Mouse (Mus musculus): ENCODE results near the gene Csrnp3. TPM values are rescaled to one million over a fixed set of nuclear protein-coding genes. Genes with fewer than 3 reads are reported as not detected.

The Csrnp3 gene
- polyA plus RNA-seq, 1 experiment from 2014 or later = 1.2 TPM

- H3K27ac ChIP-seq (ENCODE audit: low read length) = no peak overlapping the region
- peak overlapping the region; percentile 44 for H3K4me2 ChIP-seq (ENCODE audit: low read depth, low read length)
- no peaks in the 10 kb centered on the region for H3K27me3 ChIP-seq (ENCODE audit: control insufficient read depth, insufficient read depth, low read length)
- no peak overlapping the region for H3K4me3 ChIP-seq (ENCODE audit: low read length)
- no peaks in the 10 kb centered on the region for H3K36me3 ChIP-seq (ENCODE audit: control insufficient read depth, insufficient read depth)
- no peak for ATAC-seq (replicated peaks; ENCODE audit: extremely low read depth, insufficient read depth, low FRiP score)
- no peaks in the 10 kb centered on the region for H3K4me1 ChIP-seq (ENCODE audit: control insufficient read depth, insufficient read depth, low read length)
- H3K9me3 ChIP-seq (replicated peaks; ENCODE audit: control insufficient read depth, low read length) = no peaks in the 10 kb centered on the region
- H3K9ac ChIP-seq (ENCODE audit: low read length) = no peak overlapping the region
- 63% methylated on average over 18 of the region's 18 CpGs for WGBS
Measured at GRCm38 (mm10) chr2:65859767-65860727, 14.5 kb downstream of the Csrnp3 start.

GRCm38 (mm10) chr2:65864778-65865339, 19.3 kb downstream of the Csrnp3 start:
- H3K4me3 ChIP-seq (ENCODE audit: low read length) = no peak overlapping the region
- H3K36me3 ChIP-seq (ENCODE audit: control insufficient read depth, insufficient read depth) = no peaks in the 10 kb centered on the region
- no peaks in the 10 kb centered on the region for H3K9me3 ChIP-seq (replicated peaks; ENCODE audit: control insufficient read depth, low read length)
- H3K27ac ChIP-seq (ENCODE audit: low read length) = no peak overlapping the region
- no peaks in the 10 kb centered on the region for H3K27me3 ChIP-seq (ENCODE audit: control insufficient read depth, insufficient read depth, low read length)
- no peak overlapping the region for H3K9ac ChIP-seq (ENCODE audit: low read length)
- H3K4me2 ChIP-seq (ENCODE audit: low read depth, low read length) = no peak overlapping the region
- no peaks in the 10 kb centered on the region for H3K4me1 ChIP-seq (ENCODE audit: control insufficient read depth, insufficient read depth, low read length)
- 76% methylated on average over 12 of the region's 12 CpGs for WGBS
- ATAC-seq (replicated peaks; ENCODE audit: extremely low read depth, insufficient read depth, low FRiP score) = no peak

- H3K9ac ChIP-seq (ENCODE audit: low read length) = no peak overlapping the region
- 61% methylated on average over 12 of the region's 12 CpGs for WGBS
Measured at GRCm38 (mm10) chr2:65870919-65871582, 25.5 kb downstream of the Csrnp3 start.

GRCm38 (mm10) chr2:65891590-65891989, 46.0 kb downstream of the Csrnp3 start:
- ATAC-seq (replicated peaks; ENCODE audit: extremely low read depth, insufficient read depth, low FRiP score) = no peak
- H3K9ac ChIP-seq (ENCODE audit: low read length) = no peak overlapping the region
- no peak overlapping the region for H3K27ac ChIP-seq (ENCODE audit: low read length)
- no peaks in the 10 kb centered on the region for H3K9me3 ChIP-seq (replicated peaks; ENCODE audit: control insufficient read depth, low read length)
- peaks cover 6% of the 10 kb centered on the region for H3K4me1 ChIP-seq (ENCODE audit: control insufficient read depth, insufficient read depth, low read length)
- no peaks in the 10 kb centered on the region for H3K36me3 ChIP-seq (ENCODE audit: control insufficient read depth, insufficient read depth)
- 90% methylated on average over 3 of the region's 3 CpGs for WGBS
- H3K27me3 ChIP-seq (ENCODE audit: control insufficient read depth, insufficient read depth, low read length) = no peaks in the 10 kb centered on the region
- no peak overlapping the region for H3K4me2 ChIP-seq (ENCODE audit: low read depth, low read length)
- no peak overlapping the region for H3K4me3 ChIP-seq (ENCODE audit: low read length)

More at GRCm38 (mm10) chr2:65870919-65871582, 25.5 kb downstream of the Csrnp3 start:
- no peaks in the 10 kb centered on the region for H3K36me3 ChIP-seq (ENCODE audit: control insufficient read depth, insufficient read depth)
- peaks cover 2% of the 10 kb centered on the region; the same call in 1 of the 2 replicates for H3K4me1 ChIP-seq (ENCODE audit: control insufficient read depth, insufficient read depth, low read length)
- H3K4me2 ChIP-seq (ENCODE audit: low read depth, low read length) = no peak overlapping the region
- no peaks in the 10 kb centered on the region for H3K27me3 ChIP-seq (ENCODE audit: control insufficient read depth, insufficient read depth, low read length)
- no peak for ATAC-seq (replicated peaks; ENCODE audit: extremely low read depth, insufficient read depth, low FRiP score)
- H3K4me3 ChIP-seq (ENCODE audit: low read length) = no peak overlapping the region
- H3K9me3 ChIP-seq (replicated peaks; ENCODE audit: control insufficient read depth, low read length) = no peaks in the 10 kb centered on the region
- no peak overlapping the region for H3K27ac ChIP-seq (ENCODE audit: low read length)

- no peaks in the 10 kb centered on the region for H3K9me3 ChIP-seq (replicated peaks; ENCODE audit: control insufficient read depth, low read length)
- peaks cover 7% of the 10 kb centered on the region for H3K4me1 ChIP-seq (ENCODE audit: control insufficient read depth, insufficient read depth, low read length)
- H3K4me2 ChIP-seq (ENCODE audit: low read depth, low read length) = no peak overlapping the region
- no peaks in the 10 kb centered on the region for H3K27me3 ChIP-seq (ENCODE audit: control insufficient read depth, insufficient read depth, low read length)
- 49% methylated on average over 8 of the region's 8 CpGs for WGBS
- H3K36me3 ChIP-seq (ENCODE audit: control insufficient read depth, insufficient read depth) = no peaks in the 10 kb centered on the region
- ATAC-seq (replicated peaks; ENCODE audit: extremely low read depth, insufficient read depth, low FRiP score) = no peak
- no peak overlapping the region for H3K27ac ChIP-seq (ENCODE audit: low read length)
- H3K9ac ChIP-seq (ENCODE audit: low read length) = no peak overlapping the region
- H3K4me3 ChIP-seq (ENCODE audit: low read length) = no peak overlapping the region
Measured at GRCm38 (mm10) chr2:65893241-65893640, 47.7 kb downstream of the Csrnp3 start.

GRCm38 (mm10) chr2:65894299-65894698, 48.7 kb downstream of the Csrnp3 start:
- no peak overlapping the region for H3K4me3 ChIP-seq (ENCODE audit: low read length)
- ATAC-seq (replicated peaks; ENCODE audit: extremely low read depth, insufficient read depth, low FRiP score) = no peak
- no peaks in the 10 kb centered on the region for H3K27me3 ChIP-seq (ENCODE audit: control insufficient read depth, insufficient read depth, low read length)
- no peak overlapping the region for H3K27ac ChIP-seq (ENCODE audit: low read length)
- H3K9ac ChIP-seq (ENCODE audit: low read length) = no peak overlapping the region
- no peaks in the 10 kb centered on the region for H3K36me3 ChIP-seq (ENCODE audit: control insufficient read depth, insufficient read depth)
- no peak overlapping the region for H3K4me2 ChIP-seq (ENCODE audit: low read depth, low read length)
- no peaks in the 10 kb centered on the region for H3K9me3 ChIP-seq (replicated peaks; ENCODE audit: control insufficient read depth, low read length)
- H3K4me1 ChIP-seq (ENCODE audit: control insufficient read depth, insufficient read depth, low read length) = peaks cover 7% of the 10 kb centered on the region
- 62% methylated on average over 5 of the region's 5 CpGs for WGBS

GRCm38 (mm10) chr2:65896542-65896941, 51.0 kb downstream of the Csrnp3 start:
- peak; percentile 77 for ATAC-seq (replicated peaks; ENCODE audit: extremely low read depth, insufficient read depth, low FRiP score)
- H3K4me1 ChIP-seq (ENCODE audit: control insufficient read depth, insufficient read depth, low read length) = peaks cover 7% of the 10 kb centered on the region
- H3K4me2 ChIP-seq (ENCODE audit: low read depth, low read length) = peak overlapping the region; percentile 59
- no peaks in the 10 kb centered on the region for H3K36me3 ChIP-seq (ENCODE audit: control insufficient read depth, insufficient read depth)
- H3K4me3 ChIP-seq (ENCODE audit: low read length) = peak overlapping the region; percentile 34
- WGBS = 21% methylated on average over 5 of the region's 5 CpGs
- H3K9ac ChIP-seq (ENCODE audit: low read length) = no peak overlapping the region
- no peak overlapping the region for H3K27ac ChIP-seq (ENCODE audit: low read length)
- H3K27me3 ChIP-seq (ENCODE audit: control insufficient read depth, insufficient read depth, low read length) = no peaks in the 10 kb centered on the region
- no peaks in the 10 kb centered on the region for H3K9me3 ChIP-seq (replicated peaks; ENCODE audit: control insufficient read depth, low read length)

GRCm38 (mm10) chr2:65897084-65897483, 51.5 kb downstream of the Csrnp3 start:
- no peaks in the 10 kb centered on the region for H3K9me3 ChIP-seq (replicated peaks; ENCODE audit: control insufficient read depth, low read length)
- H3K4me1 ChIP-seq (ENCODE audit: control insufficient read depth, insufficient read depth, low read length) = peaks cover 7% of the 10 kb centered on the region
- H3K4me2 ChIP-seq (ENCODE audit: low read depth, low read length) = peak overlapping the region; percentile 59
- no peaks in the 10 kb centered on the region for H3K27me3 ChIP-seq (ENCODE audit: control insufficient read depth, insufficient read depth, low read length)
- WGBS = 47% methylated on average over 4 of the region's 4 CpGs
- no peak overlapping the region for H3K9ac ChIP-seq (ENCODE audit: low read length)
- H3K27ac ChIP-seq (ENCODE audit: low read length) = 0 out of 2 replicates have a peak overlapping the region, but pooled peaks have one; percentile 11
- ATAC-seq (replicated peaks; ENCODE audit: extremely low read depth, insufficient read depth, low FRiP score) = no peak
- H3K36me3 ChIP-seq (ENCODE audit: control insufficient read depth, insufficient read depth) = no peaks in the 10 kb centered on the region
- H3K4me3 ChIP-seq (ENCODE audit: low read length) = peak overlapping the region; percentile 34

All from heart, embryonic 16.5 days (tissue).